27 mouse cellular contexts compared by ENCODE assay signal in genomic region chr7:101059188-101059587, GRCm38 (mm10). TPM values are rescaled to one million over a fixed set of nuclear protein-coding genes. Genes with fewer than 3 reads are reported as not detected.
DNase-seq lines count a peak whose midpoint lies in the region; ATAC-seq and TF ChIP-seq lines count a peak whose summit lies in the region.
"Had no signal": no experiment of that assay in that cellular context is flagged by ENCODE, and none has a peak within 500 bp of the region (broad histone marks: within the 10 kb centered on the region; RNA-seq: fewer than 3 reads in every experiment).

No protein-coding gene starts in this region.

- peak; percentile 71 for DNase-seq in midbrain, embryonic 11.5 days (ENCODE audit: low spot score, missing footprints)
- no peak for DNase-seq in midbrain, postnatal 0 days (ENCODE audit: low spot score)
- peak; percentile 63 for DNase-seq in A20 (ENCODE audit: low read depth, low spot score)
- peak; percentile 94 for DNase-seq in CH12.LX (ENCODE audit: extremely low read depth)
- no peak for DNase-seq in left cerebral cortex, adult 9 months (ENCODE audit: low spot score in 2 of 2)
- no peak for DNase-seq in left cerebral cortex, adult 2 months (ENCODE audit: extremely low spot score in 1 of 2, low spot score in 2 of 2)
- DNase-seq: adrenal gland, adult 8-10 months; cerebellum, adult 8-10 months; cerebellum, postnatal 25 days; gastrocnemius, postnatal 36 days; heart, postnatal 14 days; kidney, adult 8-10 months; kidney, postnatal 4 days; lung, embryonic 14.5 days; lung, postnatal 14 days; retina, postnatal 1 day; right cerebral cortex, postnatal 14 days had no signal

- in situ Hi-C loops in CH12.LX (cut with MboI; ENCODE audit: low pct_ligation_motif_present, low pct_unique_long_range_greater_than_20kb, low sequenced_read_pairs): no loop called here

- intact Hi-C loops in left cerebral cortex, adult 2 months (cut with DNase I): no loop called here

- H3K79me2 ChIP-seq in CH12.LX (replicated peaks; ENCODE audit: control insufficient read depth, extremely low read depth, insufficient read depth, poor library complexity, severe bottlenecking): no peaks in the 10 kb centered on the region

- ATAC-seq in midbrain, embryonic 11.5 days (ENCODE audit: low FRiP score): peak; percentile 57; the same call in 1 of the 2 replicates
- ATAC-seq in midbrain, postnatal 0 days (ENCODE audit: low FRiP score): no peak
- peak; percentile 60 for ATAC-seq in monocyte, adult 5-6 weeks (replicated peaks; ENCODE audit: insufficient number of reproducible peaks, low FRiP score, low TSS enrichment, poor library complexity, severe bottlenecking)
- ATAC-seq: forebrain, embryonic 13.5 days; intestine, embryonic 16.5 days had no signal

- TF ChIP-seq RAD21 in CH12.LX (IDR thresholded peaks at IDR 0.05; ENCODE audit: low read depth, low read length): no peak; the same call in 1 of the 2 replicates

- no peak overlapping the region for H3K27ac ChIP-seq in midbrain, embryonic 11.5 days (ENCODE audit: low read depth, low read length)
- H3K27ac ChIP-seq in midbrain, postnatal 0 days (ENCODE audit: low read depth, low read length): no peak overlapping the region
- peak overlapping the region; percentile 96 for H3K27ac ChIP-seq in CH12.LX (ENCODE audit: insufficient read depth, low read depth)
- no peak overlapping the region for H3K27ac ChIP-seq in left cerebral cortex, adult 2 months
- H3K27ac ChIP-seq: forebrain, embryonic 13.5 days; hindbrain, embryonic 10.5 days; kidney, postnatal 0 days; limb, embryonic 10.5 days; limb, embryonic 15.5 days; liver, embryonic 14.5 days had no signal

- H3K9ac ChIP-seq in midbrain, embryonic 11.5 days (ENCODE audit: low read length): no peak overlapping the region
- no peak overlapping the region for H3K9ac ChIP-seq in midbrain, postnatal 0 days (replicated peaks; ENCODE audit: low read length, poor library complexity, severe bottlenecking)
- H3K9ac ChIP-seq in CH12.LX (ENCODE audit: insufficient read depth, low read depth): no peak overlapping the region; the same call in 1 of the 2 replicates
- H3K9ac ChIP-seq: forebrain, embryonic 13.5 days; limb, embryonic 15.5 days; liver, embryonic 14.5 days; lung, embryonic 14.5 days had no signal

- 83% methylated on average over 5 of the region's 5 CpGs for WGBS in midbrain, embryonic 11.5 days
- WGBS in midbrain, postnatal 0 days: 55% methylated on average over 5 of the region's 5 CpGs

- dilution Hi-C loops in CH12.LX (cut with MboI; ENCODE audit: extremely low pct_ligation_motif_present, extremely low pct_unique_long_range_greater_than_20kb, low sequenced_read_pairs): no loop called here

- TF ChIP-seq CTCF in midbrain, postnatal 0 days (IDR thresholded peaks at IDR 0.05): no peak
- no peak for TF ChIP-seq CTCF in CH12.LX (conservative IDR thresholded peaks at IDR 0.05 in 1 of 2, IDR thresholded peaks at IDR 0.05 in 1 of 2; ENCODE audit: low read depth in 2 of 2, low read length in 2 of 2)
- TF ChIP-seq CTCF in left cerebral cortex, adult 2 months (IDR thresholded peaks at IDR 0.05): no peak

- H3K36me3 ChIP-seq in midbrain, embryonic 11.5 days (ENCODE audit: control insufficient read depth, insufficient read depth, low read length): no peaks in the 10 kb centered on the region
- no peaks in the 10 kb centered on the region for H3K36me3 ChIP-seq in midbrain, postnatal 0 days (ENCODE audit: insufficient read depth, low read length)
- no peaks in the 10 kb centered on the region for H3K36me3 ChIP-seq in CH12.LX (replicated peaks in 1 of 2; ENCODE audit: control insufficient read depth in 1 of 2, insufficient read depth in 1 of 2, low read length in 1 of 2)
- H3K36me3 ChIP-seq: G1E; hindbrain, embryonic 10.5 days; limb, embryonic 10.5 days; limb, embryonic 15.5 days had no signal

- no peak overlapping the region for H3K4me3 ChIP-seq in midbrain, embryonic 11.5 days (ENCODE audit: low read depth, low read length)
- no peak overlapping the region for H3K4me3 ChIP-seq in midbrain, postnatal 0 days (ENCODE audit: low read depth, low read length)
- H3K4me3 ChIP-seq in CH12.LX (replicated peaks in 1 of 3; ENCODE audit: low read depth in 2 of 3, low read length in 2 of 3, poor library complexity in 1 of 3): no peak overlapping the region
- no peak overlapping the region for H3K4me3 ChIP-seq in left cerebral cortex, adult 2 months
- H3K4me3 ChIP-seq: forebrain, embryonic 13.5 days; hindbrain, embryonic 10.5 days; limb, embryonic 10.5 days; limb, embryonic 15.5 days had no signal

- no peaks in the 10 kb centered on the region for H3K4me1 ChIP-seq in midbrain, embryonic 11.5 days (ENCODE audit: control insufficient read depth, insufficient read depth, low read length)
- H3K4me1 ChIP-seq in midbrain, postnatal 0 days (ENCODE audit: insufficient read depth, low read length): no peaks in the 10 kb centered on the region; the same call in 1 of the 2 replicates
- peaks cover 27 to 80% of the 10 kb centered on the region in 2 experiments for H3K4me1 ChIP-seq in CH12.LX (ENCODE audit: control insufficient read depth in 1 of 2, insufficient read depth in 2 of 2)

- no peaks in the 10 kb centered on the region for H3K9me3 ChIP-seq in midbrain, embryonic 11.5 days (ENCODE audit: control insufficient read depth, low read length)
- H3K9me3 ChIP-seq in midbrain, postnatal 0 days (ENCODE audit: low read length): no peaks in the 10 kb centered on the region
- H3K9me3 ChIP-seq in CH12.LX (replicated peaks; ENCODE audit: low read length): peaks cover 2% of the 10 kb centered on the region
- H3K9me3 ChIP-seq: forebrain, embryonic 13.5 days; G1E; hindbrain, embryonic 10.5 days; limb, embryonic 10.5 days; limb, embryonic 15.5 days had no signal

- no peak overlapping the region for H3K4me2 ChIP-seq in midbrain, embryonic 11.5 days
- H3K4me2 ChIP-seq in midbrain, postnatal 0 days (ENCODE audit: low read depth, low read length, poor library complexity, severe bottlenecking): no peak overlapping the region
- peak overlapping the region; percentile 64 for H3K4me2 ChIP-seq in CH12.LX (ENCODE audit: insufficient read depth, low read depth, poor library complexity, severe bottlenecking)
- H3K4me2 ChIP-seq: forebrain, embryonic 13.5 days; limb, embryonic 15.5 days; lung, embryonic 14.5 days had no signal

- no peak for TF ChIP-seq POLR2A in CH12.LX (IDR thresholded peaks at IDR 0.05; ENCODE audit: low read depth, low read length)

- peak; percentile 94 for TF ChIP-seq EP300 in CH12.LX (IDR thresholded peaks at IDR 0.05; ENCODE audit: low read length)

- no peaks in the 10 kb centered on the region for H3K27me3 ChIP-seq in midbrain, embryonic 11.5 days (ENCODE audit: control insufficient read depth, insufficient read depth, low read length)
- no peaks in the 10 kb centered on the region for H3K27me3 ChIP-seq in midbrain, postnatal 0 days (ENCODE audit: insufficient read depth, low read length)
- no peaks in the 10 kb centered on the region for H3K27me3 ChIP-seq in CH12.LX (replicated peaks)
- H3K27me3 ChIP-seq: forebrain, embryonic 13.5 days had no signal

TF ChIP-seq in CH12.LX, 34 proteins besides CTCF, POLR2A, EP300 and RAD21 (continues in another document):
- TF ChIP-seq HCFC1 (IDR thresholded peaks at IDR 0.05; ENCODE audit: low read depth, low read length): 0 out of 2 replicates have a peak, but pooled peaks have one; percentile 4
- 0 out of 2 replicates have a peak, but pooled peaks have one; percentile 46 for TF ChIP-seq MAX (IDR thresholded peaks at IDR 0.05; ENCODE audit: low read length)
- TF ChIP-seq MXI1 (IDR thresholded peaks at IDR 0.05; ENCODE audit: low read depth, low read length): peak; percentile 53; the same call in 1 of the 2 replicates
- 0 out of 2 replicates have a peak, but pooled peaks have one; percentile 12 for TF ChIP-seq NELFE (IDR thresholded peaks at IDR 0.05; ENCODE audit: low read depth, low read length)
- peak; percentile 84 for TF ChIP-seq ETS1 (conservative IDR thresholded peaks at IDR 0.05; ENCODE audit: low read depth, low read length)
- no peak for TF ChIP-seq USF1 (IDR thresholded peaks at IDR 0.05; ENCODE audit: low read depth, low read length)
- no peak for TF ChIP-seq TBP (conservative IDR thresholded peaks at IDR 0.05; ENCODE audit: low read depth, low read length)
- no peak for TF ChIP-seq SMC3 (IDR thresholded peaks at IDR 0.05; ENCODE audit: low read depth, low read length)
- TF ChIP-seq NRF1 (IDR thresholded peaks at IDR 0.05; ENCODE audit: low read depth, low read length): no peak
- no peak for TF ChIP-seq POLR2AphosphoS2 (IDR thresholded peaks at IDR 0.05; ENCODE audit: low read depth, low read length)
- TF ChIP-seq CHD1 (IDR thresholded peaks at IDR 0.05; ENCODE audit: low read depth, low read length): no peak
- TF ChIP-seq RCOR1 (conservative IDR thresholded peaks at IDR 0.05; ENCODE audit: low read depth, low read length): peak; percentile 70; the same call in 1 of the 2 replicates
- TF ChIP-seq MYC (IDR thresholded peaks at IDR 0.05; ENCODE audit: low read depth, low read length): peak; percentile 82
- peak; percentile 77 for TF ChIP-seq MEF2A (IDR thresholded peaks at IDR 0.05; ENCODE audit: borderline replicate concordance, low read depth, low read length)
- TF ChIP-seq ZKSCAN1 (IDR thresholded peaks at IDR 0.05; ENCODE audit: borderline replicate concordance, low read depth, low read length): no peak
- TF ChIP-seq IRF4 (IDR thresholded peaks at IDR 0.05; ENCODE audit: low read depth, low read length): peak; percentile 87
- TF ChIP-seq ELF1 (IDR thresholded peaks at IDR 0.05; ENCODE audit: low read depth, low read length): no peak

RNA-seq across cellular contexts. Expression of gene Fchsd2, which starts 33.5 kb away (rescaled TPM):
- polyA plus RNA-seq in midbrain, embryonic 11.5 days (2014; fragmentation: Nextera tagmentation; extraction: Ambion mirVana): 24.7 and 24.8 TPM in 2 replicates
- 55.7 and 67.7 TPM in 2 replicates for total RNA-seq in midbrain, postnatal 0 days (2014; rRNA removed)
- 34.3 and 39.2 TPM in 2 replicates for polyA plus RNA-seq in midbrain, postnatal 0 days (2015; fragmentation: Nextera tagmentation; extraction: Ambion mirVana)
- total RNA-seq in CH12.LX (2012; rRNA removed) (25.5 and 26.1 TPM in 2 replicates), CH12.LX (2014; rRNA removed) (23.8 and 25.9 TPM in 2 replicates)
- polyA plus RNA-seq in CH12.LX (2012; ENCODE audit: insufficient read length, low read depth): 37.5 and 38.2 TPM in 2 replicates
- total RNA-seq in monocyte, adult 5-6 weeks (2017): 36.7 to 58.4 TPM (median 47.7 TPM) in 3 replicates
- 10 to 100 TPM; 40.5 to 41.6 TPM for total RNA-seq in left cerebral cortex, adult 2 months (2021)

RNA-seq across cellular contexts. Expression of gene P2ry2, which starts 46.5 kb away (rescaled TPM):
- 0.07 TPM in 1 of 2 replicates, not detected in the other for polyA plus RNA-seq in midbrain, embryonic 11.5 days (2014; fragmentation: Nextera tagmentation; extraction: Ambion mirVana)
- total RNA-seq in midbrain, postnatal 0 days (2014; rRNA removed): 0.44 and 0.85 TPM in 2 replicates
- 0.16 and 0.28 TPM in 2 replicates for polyA plus RNA-seq in midbrain, postnatal 0 days (2015; fragmentation: Nextera tagmentation; extraction: Ambion mirVana)
- total RNA-seq in CH12.LX (2012; rRNA removed) (1.5 and 1.7 TPM in 2 replicates), CH12.LX (2014; rRNA removed) (0.54 and 0.87 TPM in 2 replicates)
- polyA plus RNA-seq in CH12.LX (2012; ENCODE audit: insufficient read length, low read depth): 1.4 and 1.9 TPM in 2 replicates
- 0.19 to 6.9 TPM (median 0.49 TPM) in 3 replicates for total RNA-seq in monocyte, adult 5-6 weeks (2017)
- under 1 TPM; 0.68 to 0.82 TPM for total RNA-seq in left cerebral cortex, adult 2 months (2021)
- polyA plus RNA-seq: forebrain, embryonic 13.5 days; G1E; neural tube, embryonic 14.5 days had no signal

Comparison
In these comparisons a context has a peak if more than half of its experiments do, and no peak if none do; other contexts are left out.
1. DNase-seq: peak in midbrain, embryonic 11.5 days (single experiment), A20 (single experiment) and CH12.LX (single experiment); none in midbrain, postnatal 0 days (single experiment), left cerebral cortex, adult 9 months (0 of 2) and left cerebral cortex, adult 2 months (0 of 2).